Mouse (Mus musculus): Measurements from ENCODE around the gene Cactin.
A peak's percentile ranks its signal among the peaks of the same experiment; 100 is the strongest.

Gene Cactin

DNA sequence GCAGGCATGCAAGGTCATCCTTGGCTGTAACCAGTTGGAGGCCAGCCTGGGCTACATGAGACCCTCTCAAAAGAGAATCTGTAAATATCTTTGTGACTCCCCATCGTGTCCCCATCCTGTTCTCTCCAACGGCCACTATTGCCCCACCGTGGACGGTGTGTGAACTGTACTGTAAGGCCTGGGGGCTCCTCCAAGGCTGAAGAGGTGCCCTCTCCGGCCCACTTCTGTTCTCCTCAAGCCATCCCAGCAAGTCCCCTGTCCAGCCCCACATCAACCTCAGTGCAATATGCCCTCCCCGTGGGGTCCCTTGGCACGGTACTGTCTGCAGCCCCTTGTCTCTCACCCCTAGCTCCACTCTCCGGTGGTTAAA, 1.6 kb upstream of the Cactin start:
- DNase-seq (ENCODE audit: low spot score) = no peak

DNA sequence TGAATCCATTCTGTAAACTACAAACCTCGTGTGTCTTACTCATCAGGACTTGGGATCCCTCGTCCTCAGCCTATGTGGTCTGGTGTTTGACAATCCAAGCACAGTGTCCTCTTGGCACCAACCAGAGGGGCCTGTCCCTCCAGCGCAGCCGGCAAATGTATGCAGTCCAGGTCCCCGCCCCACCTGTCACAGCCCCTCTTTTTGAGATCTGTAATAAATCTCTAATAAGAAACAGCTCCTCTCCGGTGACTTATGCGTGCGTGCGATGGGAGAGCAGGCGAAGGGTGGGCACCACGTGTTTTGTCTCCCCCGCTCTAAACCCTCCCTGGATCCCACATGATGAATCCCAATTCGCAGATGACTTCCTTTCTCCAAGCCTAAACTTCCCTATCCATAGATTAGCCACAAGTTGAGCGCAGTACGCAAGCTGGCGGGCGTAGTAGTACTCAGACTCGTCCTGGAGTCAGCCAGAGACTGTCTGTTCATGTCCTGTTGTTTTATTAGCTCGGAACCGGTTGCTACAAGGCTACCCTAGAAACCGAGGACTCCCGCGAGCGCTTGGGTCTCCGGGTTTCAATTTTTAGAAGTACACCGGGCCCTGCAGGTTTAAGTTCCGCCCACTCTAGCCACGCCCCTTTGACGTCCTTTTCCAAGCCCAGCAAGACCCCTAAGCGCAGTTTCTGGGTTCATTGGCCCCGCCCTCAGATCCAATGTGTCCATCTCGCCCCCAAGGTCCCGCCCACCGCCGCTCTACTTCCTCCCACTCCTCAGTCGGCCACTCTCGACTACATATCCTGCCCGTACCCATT, 958 bp upstream of the Cactin start:
- DNase-seq (ENCODE audit: low spot score) = peak; percentile 100

DNA sequence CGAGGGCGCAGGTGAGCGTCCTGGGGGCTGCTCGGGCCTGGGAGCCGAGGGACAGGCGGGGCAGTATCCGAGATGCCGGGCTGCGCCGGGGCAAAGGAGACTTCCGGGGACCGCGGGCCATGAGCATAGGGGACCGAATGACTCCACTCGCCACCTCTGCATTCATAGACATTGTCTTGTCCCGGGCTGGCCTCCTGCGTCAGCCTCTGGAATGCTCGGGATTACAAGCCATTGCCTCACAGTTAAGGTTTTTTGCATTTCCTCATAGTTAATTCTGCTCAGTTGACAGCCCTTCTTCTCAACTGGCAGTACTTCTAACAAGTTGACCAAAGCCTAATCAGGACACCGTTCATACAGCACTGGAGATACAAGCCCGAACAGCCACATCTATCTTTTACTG, 533 bp downstream of the Cactin start:
- DNase-seq (ENCODE audit: low spot score) = no peak

DNA sequence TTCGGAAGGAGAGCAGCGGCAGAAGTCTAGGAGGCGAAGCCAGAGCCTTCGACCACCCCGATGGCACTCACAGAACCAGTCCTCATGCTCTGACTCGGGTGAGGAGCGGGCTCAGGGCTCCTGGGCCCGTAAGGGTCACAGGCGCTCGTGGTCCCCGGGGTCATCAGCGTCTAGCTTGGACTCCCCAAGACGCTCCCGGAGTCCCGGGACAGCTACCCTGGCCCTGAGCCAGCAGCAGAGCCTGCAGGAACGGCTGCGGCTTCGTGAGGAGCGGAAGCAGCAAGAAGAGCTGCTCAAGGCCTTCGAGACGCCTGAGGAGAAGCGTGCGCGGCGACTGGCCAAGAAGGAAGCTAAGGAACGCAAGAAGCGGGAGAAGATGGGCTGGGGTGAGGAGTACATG, 1.5 kb downstream of the Cactin start:
- no peak for DNase-seq (ENCODE audit: low spot score)

DNA sequence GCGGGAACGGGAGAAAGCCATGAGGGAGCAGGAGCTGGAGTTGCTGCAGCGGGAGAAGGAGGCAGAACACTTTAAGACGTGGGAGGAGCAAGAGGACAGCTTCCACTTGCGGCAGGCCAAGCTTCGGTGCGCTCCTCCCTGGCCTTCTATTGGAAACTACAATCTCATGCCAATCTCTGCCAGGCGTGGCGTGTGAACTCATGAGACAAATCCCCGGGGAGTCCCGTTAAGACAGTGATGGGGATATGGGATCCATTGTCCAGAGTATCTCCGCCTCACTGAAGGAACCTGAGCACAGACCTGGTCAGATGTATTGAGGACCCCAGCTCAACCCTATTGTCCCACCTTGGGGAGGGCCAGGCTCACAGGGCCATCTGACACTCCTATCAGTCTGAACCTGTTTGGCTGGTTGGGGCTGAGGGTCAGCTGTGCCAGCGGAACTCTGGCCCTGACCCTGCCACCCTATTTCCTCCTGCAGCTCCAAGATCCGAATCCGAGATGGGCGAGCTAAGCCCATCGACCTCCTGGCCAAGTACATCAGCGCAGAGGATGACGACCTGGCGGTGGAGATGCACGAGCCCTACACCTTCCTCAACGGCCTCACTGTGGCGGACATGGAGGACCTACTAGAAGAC, 2.4 kb downstream of the Cactin start:
- no peak for DNase-seq (ENCODE audit: low spot score)

DNA sequence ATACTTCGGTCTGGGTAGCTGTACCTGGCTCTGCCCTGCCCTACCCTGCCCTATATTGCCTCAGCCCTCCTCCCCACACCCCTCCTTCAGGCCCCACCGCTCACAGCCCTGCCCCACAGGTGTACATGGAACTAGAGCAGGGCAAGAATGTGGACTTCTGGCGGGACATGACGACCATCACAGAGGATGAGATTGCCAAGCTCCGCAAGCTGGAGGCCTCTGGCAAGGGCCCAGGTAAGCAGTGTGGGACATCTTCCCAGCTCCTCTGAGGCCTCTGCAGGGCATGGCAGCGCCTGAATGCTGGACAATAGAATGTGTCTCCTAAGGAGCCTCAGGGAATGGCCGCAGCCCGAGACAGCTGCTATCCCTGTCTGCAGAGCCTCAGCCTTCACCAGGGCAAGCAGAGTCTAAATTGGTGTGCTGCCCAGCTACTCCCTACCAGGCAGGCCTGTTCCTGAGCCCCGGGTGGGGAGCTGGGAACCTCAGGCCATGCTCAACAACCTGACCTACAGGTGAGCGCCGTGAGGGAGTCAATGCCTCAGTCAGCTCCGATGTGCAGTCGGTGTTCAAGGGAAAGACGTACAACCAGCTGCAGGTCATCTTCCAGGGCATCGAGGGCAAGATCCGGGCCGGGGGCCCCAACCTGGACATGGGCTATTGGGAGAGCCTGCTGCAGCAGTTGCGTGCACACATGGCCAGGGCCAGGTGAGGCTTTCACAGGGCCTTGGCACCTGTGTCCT, 3.1 kb downstream of the Cactin start:
- DNase-seq (ENCODE audit: low spot score) = no peak

DNA sequence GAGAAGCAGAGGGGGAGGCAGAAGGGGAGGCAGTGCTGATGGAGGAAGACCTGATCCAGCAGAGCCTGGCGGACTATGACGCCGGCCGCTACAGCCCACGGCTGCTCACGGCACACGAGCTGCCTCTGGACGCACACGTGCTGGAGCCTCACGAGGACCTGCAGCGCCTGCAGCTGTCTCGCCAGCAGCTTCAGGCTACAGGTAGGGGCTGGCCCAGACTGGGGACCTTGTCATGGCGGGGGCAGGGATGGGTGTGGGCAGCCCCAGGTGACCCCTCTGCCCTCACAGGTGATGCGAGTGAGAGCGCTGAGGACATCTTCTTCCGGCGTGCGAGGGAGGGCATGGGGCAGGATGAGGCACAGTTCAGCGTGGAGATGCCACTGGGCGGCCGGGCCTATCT, 4.3 kb downstream of the Cactin start:
- no peak for DNase-seq (ENCODE audit: low spot score)

DNA sequence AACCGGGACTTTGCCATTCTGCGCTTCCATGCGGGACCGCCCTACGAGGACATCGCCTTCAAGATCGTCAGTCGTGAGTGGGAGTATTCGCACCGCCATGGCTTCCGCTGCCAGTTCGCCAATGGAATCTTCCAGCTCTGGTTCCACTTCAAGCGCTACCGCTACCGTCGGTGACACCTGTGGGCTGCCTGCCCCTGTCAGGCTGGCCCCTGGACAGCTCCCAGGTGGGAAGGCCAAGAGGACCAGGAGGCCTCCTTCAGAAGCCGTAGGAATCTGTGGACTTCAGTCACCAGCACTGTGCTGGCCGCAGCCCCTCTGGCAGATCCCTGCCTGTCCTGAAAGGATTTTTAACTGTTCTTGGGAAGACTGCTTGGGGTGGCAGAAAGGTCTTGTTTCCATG, 4.9 kb downstream of the Cactin start:
- DNase-seq (ENCODE audit: low spot score) = no peak

DNA sequence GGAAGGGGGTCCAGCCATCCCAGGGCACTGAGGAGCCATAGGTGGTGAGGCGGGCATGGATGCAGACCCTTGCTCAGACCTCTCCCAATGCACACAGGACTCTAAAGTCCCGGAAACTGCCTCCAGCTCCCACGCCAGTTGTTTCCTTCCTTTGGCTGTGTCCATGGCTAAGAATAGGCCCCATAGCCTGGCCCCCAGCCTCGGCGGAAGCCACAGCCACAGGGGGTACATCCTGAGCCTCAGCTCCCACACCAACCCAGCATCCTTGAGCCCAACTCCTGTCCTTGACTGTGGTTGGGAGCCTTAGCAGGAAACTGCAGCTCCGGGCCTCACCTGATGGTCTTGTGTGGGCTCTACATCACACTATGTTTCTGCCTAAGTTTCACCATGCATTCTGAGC, 6.0 kb downstream of the Cactin start:
- no peak for DNase-seq (ENCODE audit: low spot score)

DNA sequence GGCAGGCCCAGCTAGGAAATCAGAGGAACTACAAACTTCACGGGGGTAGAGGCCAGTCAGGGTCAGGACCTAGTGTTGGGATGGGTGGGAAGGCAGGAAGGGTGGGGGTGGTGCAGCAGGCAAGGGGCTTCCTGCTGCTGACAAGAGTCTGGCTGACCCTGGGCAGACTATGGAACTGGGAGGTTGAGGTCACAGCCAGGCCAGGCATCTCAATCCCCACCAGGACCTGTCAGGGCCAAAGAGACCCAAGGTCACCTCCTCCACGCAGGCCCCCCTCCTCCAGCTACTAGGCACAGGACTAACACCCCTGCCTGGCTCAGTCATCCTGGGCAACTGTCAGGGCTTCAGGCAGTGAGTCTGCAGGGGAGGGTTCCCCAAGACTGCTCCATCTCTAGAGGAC, 7.1 kb downstream of the Cactin start:
- DNase-seq (ENCODE audit: low spot score) = no peak

DNA sequence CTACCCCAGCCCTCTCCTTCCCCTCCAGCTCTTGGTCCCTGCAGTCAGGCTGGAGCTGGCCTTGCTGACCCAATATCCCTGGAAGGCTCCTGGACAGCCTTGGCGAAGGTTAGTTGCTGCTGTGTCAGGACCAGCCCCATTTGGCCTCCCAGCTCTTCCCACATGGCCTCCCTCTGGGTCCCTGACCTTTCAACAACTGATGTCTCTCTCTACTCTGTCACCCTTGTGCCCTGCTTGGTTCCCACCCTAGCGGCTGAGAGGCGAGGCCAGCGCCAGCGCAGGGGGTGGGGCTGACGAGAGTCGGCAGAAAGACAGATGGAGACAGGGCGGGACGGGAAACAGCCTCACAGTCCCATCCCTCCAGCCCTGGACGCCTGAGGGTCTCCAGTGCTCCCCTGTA, 7.5 kb downstream of the Cactin start, which contains the start of gene Tbxa2r:
TSS of gene Tbxa2r (plus strand) at position 346 of the 400 bp plus-strand sequence.
- no peak for DNase-seq (ENCODE audit: low spot score)

DNA sequence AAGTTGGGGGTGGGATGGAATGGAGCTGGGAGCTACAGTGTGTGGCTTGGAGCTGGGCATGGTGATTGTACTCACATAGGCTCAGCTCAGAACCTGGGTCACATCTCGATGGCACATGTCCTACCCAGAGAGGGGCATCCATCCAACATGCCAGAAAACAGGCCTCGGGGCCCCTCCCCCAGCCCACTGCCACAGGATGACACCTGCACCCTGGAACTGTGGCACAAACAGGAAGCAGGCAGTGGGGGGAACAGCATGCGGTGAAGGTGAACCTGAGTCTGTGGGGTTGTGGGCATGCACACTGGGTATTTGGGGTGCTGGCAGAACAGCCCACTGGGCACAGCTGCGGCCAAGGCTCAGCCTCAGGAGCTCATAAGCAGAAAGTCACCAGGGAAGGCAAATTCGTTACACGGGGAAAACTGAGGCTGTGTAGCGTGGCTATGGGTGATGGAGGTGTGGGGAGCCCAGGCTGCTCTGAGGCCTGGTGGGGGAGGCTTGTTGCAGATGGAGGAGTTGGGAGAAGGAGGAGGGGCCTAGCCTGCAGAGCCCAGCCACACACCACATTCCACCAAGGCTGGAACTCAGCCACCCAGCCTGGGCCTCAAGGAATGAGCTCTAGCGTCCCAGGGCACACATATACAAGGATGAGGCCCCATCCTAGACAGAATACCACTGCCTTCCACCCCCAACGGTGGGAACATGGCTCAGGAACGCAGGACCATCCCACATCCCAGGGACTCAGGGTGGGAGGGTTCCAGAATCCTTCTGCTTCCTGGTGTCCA, 8.5 kb downstream of the Cactin start:
- DNase-seq (ENCODE audit: low spot score) = no peak

DNA sequence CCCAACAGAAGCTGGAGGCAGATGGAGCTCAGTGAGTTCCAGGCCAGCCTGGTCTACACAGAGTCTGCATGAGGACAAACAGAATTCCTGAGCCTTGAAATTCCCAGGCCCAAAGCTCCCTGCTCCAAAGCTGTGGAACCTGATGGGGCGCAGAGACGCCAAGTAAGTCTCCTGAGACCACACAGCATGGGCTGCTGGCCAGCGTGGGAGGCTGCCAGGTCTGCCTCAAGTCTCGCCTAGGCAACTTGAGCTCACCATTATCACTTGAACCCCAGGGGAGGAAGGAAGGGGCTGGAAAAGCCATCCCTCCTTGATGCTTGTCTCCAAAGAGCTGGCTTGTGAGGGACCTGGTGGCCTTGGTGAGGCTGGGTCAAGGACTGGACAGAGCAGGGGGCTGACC, 9.1 kb downstream of the Cactin start:
- no peak for DNase-seq (ENCODE audit: low spot score)

DNA sequence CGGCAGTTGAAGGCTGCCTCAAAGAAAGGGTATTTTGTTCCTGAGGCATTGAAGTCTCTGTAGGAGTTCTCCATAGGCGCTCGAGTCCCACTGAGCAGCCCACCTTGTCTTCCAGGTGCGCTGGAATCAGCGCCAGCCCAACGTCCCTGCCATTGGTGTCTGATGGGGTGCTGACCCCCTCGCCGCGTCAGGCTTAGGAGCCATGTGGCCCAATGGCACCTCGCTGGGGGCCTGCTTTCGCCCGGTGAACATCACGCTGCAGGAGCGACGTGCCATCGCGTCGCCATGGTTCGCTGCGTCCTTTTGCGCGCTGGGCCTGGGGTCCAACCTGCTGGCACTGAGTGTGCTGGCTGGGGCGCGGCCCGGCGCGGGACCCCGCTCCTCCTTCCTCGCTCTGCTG, 11.4 kb downstream of the Cactin start:
- DNase-seq (ENCODE audit: low spot score) = no peak

DNA sequence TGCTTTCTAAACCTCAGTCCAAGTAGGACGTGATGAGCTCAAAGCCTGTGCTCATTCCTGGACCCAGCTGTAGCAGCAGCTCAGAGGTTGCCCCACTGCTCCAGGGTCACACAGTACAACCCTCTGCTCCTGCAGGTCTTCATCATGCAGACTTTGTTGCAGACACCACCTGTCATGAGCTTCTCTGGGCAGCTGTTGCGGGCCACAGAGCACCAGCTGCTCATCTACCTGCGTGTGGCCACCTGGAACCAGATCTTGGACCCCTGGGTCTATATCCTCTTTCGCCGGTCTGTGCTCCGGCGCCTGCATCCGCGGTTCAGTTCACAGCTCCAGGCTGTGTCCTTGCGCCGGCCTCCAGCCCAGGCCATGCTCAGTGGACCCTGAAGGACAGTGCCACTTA, 13.4 kb downstream of the Cactin start:
- no peak for DNase-seq (ENCODE audit: low spot score)

DNA sequence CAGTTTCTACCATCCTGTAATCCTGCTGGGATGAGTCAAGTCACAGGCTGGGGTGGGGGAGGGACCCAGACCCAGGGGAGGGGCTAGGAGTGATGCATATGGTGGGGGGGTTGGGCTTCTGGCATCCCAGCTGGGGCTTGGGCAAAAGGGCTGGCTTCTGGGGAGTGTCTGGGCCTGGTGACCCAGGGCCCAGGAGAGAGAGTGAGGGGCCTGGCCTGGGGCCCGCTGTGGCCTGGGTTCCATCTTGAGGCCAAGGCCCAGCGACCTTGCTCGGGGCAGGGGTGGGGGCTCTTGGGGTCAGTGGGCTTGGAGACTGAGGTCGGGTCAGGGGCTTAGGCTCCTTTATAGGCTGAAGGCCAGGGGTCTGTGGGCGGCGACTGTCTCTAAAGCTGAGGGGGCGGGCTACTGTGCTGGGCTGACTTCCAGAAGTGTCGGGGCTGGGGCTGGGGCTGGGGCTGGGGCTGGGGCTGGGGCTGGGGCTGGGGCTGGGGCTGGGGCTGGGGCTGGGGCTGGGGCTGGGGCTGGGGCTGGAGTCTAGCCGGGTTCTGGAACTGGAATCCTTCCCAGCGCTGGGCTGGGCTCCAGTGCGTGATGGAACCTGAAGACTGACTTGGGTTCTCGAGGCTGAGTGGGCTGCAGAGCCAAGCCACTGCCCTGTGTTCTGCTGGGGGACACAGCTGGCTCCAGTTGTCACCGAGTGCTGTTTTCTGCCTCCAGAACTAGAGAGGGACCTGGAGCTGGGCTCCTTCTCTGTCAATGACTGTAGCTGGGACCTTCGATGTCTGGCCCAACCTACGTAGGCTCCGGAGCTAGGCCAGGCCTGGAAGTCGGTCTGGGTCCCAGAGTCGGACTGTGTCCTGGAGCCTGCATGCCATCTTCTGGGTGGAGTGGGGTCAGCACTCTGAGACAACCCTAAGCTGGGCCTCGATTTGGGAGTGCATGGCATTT, 14.8 kb downstream of the Cactin start:
- peak; percentile 71 for DNase-seq (ENCODE audit: low spot score)

DNA sequence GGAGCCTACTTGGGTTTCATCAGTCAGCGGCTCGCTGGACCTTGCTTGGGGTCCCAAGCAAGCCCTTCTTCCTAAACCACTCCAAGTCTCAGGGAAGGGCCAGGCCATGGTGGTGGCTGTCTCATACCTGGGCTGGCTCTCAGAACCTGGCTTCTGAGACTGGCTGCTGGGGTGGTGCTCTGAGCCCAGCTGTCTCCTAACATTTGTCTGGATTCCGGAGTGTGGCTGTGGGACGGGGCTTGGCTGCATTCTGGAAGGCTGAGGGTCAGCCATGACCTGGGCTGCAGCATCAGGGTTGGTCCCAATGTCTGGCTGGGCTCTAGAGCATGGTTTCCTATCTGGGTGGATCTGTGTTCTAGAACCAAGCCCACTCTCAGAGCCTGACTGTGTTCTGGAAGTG, 15.7 kb downstream of the Cactin start:
- no peak for DNase-seq (ENCODE audit: low spot score)

DNA sequence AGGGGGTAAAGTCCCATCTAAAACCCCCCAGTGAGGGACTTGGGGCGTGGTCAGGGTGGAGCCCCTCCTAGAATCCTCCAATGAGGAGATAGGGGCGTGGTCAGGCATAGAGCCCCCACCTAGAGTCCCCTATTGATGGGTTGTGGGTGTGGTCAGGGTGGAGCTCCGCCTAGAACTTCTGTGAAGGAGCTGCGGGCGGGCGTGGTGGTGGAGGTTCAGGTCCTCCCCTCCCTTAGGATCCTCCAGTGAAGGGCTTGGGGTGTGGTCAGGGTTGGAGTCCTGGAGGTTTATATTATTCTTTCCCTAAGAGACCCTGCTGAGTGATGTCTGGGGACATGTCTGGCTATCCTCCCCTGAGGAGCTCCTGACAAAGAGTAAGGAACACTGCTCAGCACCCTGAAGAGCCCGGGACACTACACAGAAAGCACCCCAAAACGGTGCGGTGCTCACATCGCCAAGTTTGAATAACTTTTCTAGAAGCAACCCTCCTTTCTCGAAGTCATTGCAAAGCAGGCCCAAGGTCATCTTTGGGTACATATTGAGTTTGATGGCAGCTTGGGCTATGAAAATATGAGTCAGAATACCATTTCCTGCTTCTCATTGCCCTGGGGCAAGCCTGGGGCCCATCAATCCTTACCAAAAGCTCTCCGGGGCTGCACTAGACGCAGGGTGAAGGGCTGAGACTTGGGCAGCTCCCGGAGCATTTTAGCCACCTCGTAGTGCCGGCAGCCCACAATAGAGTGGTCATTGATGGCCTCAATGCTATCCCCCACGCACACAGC, 19.8 kb downstream of the Cactin start:
- no peak for DNase-seq (ENCODE audit: low spot score)

DNA sequence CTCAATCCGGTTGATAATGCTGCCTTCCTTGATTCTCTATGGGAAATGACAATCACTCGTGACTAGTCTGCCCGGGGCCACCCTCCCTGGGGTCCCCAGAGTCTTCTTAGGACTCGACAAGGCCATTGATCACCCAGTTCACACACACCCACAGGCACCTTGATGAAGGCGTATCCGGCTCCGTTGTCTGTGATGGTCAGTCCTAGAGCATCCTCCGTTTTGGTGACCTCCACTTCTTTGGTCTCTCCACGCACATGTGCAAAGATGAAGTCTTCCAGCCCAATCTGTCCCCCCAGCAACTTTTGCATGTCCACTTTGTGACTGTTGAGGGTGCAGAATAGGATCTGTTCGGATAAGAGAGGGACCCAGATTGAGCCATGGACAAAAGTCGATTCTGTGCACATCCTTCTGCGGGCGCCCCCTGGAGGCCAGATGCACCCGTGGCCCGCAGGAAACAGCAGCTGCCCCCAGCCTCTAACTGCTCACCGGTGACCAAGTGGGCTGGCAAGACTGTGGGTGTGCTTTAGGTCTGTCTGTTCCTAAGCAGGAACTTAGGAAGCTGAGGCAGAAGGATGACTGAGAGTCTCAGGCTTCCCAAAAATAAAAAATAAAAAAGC, 20.5 kb downstream of the Cactin start:
- peak; percentile 82 for DNase-seq (ENCODE audit: low spot score)

All from embryo, embryonic 10.5 days (tissue).